16 mouse cellular contexts compared by ENCODE assay signal in genomic region chr5:130149726-130150310, GRCm38 (mm10).
"Had no signal": no experiment of that assay in that cellular context is flagged by ENCODE, and none has a peak within 500 bp of the region (broad histone marks: within the 10 kb centered on the region; RNA-seq: fewer than 3 reads in every experiment).

No protein-coding gene starts in this region.

- H3K4me2 ChIP-seq: intestine, embryonic 15.5 days; liver, embryonic 13.5 days; lung, embryonic 15.5 days; midbrain, embryonic 13.5 days; stomach, embryonic 15.5 days had no signal

- H3K36me3 ChIP-seq: intestine, embryonic 15.5 days had no signal

- H3K4me3 ChIP-seq: intestine, embryonic 15.5 days; liver, embryonic 13.5 days; lung, embryonic 15.5 days; megakaryocyte, embryonic 14.5 days; midbrain, embryonic 10.5 days; midbrain, embryonic 13.5 days; myocyte; stomach, embryonic 15.5 days had no signal

- DNase-seq: kidney, adult 11 months; kidney, postnatal 25 days; liver, embryonic 13.5 days; right cerebral cortex, adult 18-20 months; right cerebral cortex, postnatal 14 days; spleen, adult 18-20 months; thymus, postnatal 25 days had no signal

- H3K9me3 ChIP-seq: intestine, embryonic 15.5 days; liver, embryonic 13.5 days; lung, embryonic 15.5 days; megakaryocyte, embryonic 14.5 days; midbrain, embryonic 10.5 days; midbrain, embryonic 13.5 days; stomach, embryonic 15.5 days had no signal

- H3K27ac ChIP-seq: intestine, embryonic 15.5 days; kidney, postnatal 0 days; liver, embryonic 13.5 days; lung, embryonic 15.5 days; midbrain, embryonic 10.5 days; midbrain, embryonic 13.5 days; stomach, embryonic 15.5 days had no signal

- H3K27me3 ChIP-seq: intestine, embryonic 15.5 days; liver, embryonic 13.5 days; lung, embryonic 15.5 days; megakaryocyte, embryonic 14.5 days; midbrain, embryonic 13.5 days; stomach, embryonic 15.5 days had no signal

- H3K9ac ChIP-seq: intestine, embryonic 15.5 days; liver, embryonic 13.5 days; lung, embryonic 15.5 days; midbrain, embryonic 13.5 days; stomach, embryonic 15.5 days had no signal

- ATAC-seq: intestine, embryonic 15.5 days; midbrain, embryonic 13.5 days; midbrain, embryonic 16.5 days had no signal
